Mouse (Mus musculus): ENCODE results near the gene Rassf2. TPM values are rescaled to one million over a fixed set of nuclear protein-coding genes. Genes with fewer than 3 reads are reported as not detected.

Gene Rassf2
- polyA plus RNA-seq, 1 experiment from 2014 or later: 23.4 TPM

GRCm38 (mm10) chr2:131961671-131962070, 68.4 kb downstream of the Rassf2 start:
- ATAC-seq (ENCODE audit: low read depth): no peak
- no peaks in the 10 kb centered on the region for H3K27me3 ChIP-seq
- H3K9me3 ChIP-seq: no peaks in the 10 kb centered on the region
- no peak overlapping the region for H3K4me2 ChIP-seq
- no peak overlapping the region for H3K9ac ChIP-seq
- WGBS: 72% methylated on average over 2 of the region's 2 CpGs
- no peaks in the 10 kb centered on the region for H3K4me1 ChIP-seq (replicated peaks)
- H3K27ac ChIP-seq (replicated peaks): no peak overlapping the region
- H3K36me3 ChIP-seq: no peaks in the 10 kb centered on the region
- H3K4me3 ChIP-seq: no peak overlapping the region

- 58% methylated on average over 9 of the region's 9 CpGs for WGBS
- ATAC-seq (ENCODE audit: low read depth): no peak
These were observed 72.3 kb downstream of the Rassf2 start for GRCm38 (mm10) chr2:131957731-131958222.

GRCm38 (mm10) chr2:131956336-131957256, 73.5 kb downstream of the Rassf2 start:
- 83% methylated on average over 7 of the region's 7 CpGs for WGBS
- ATAC-seq (ENCODE audit: low read depth): no peak
- H3K36me3 ChIP-seq: no peaks in the 10 kb centered on the region
- H3K4me3 ChIP-seq: no peak overlapping the region
- H3K9ac ChIP-seq: no peak overlapping the region
- peaks cover 34% of the 10 kb centered on the region for H3K27me3 ChIP-seq
- H3K27ac ChIP-seq (replicated peaks): no peak overlapping the region
- H3K9me3 ChIP-seq: no peaks in the 10 kb centered on the region
- no peak overlapping the region for H3K4me2 ChIP-seq
- peaks cover 14% of the 10 kb centered on the region for H3K4me1 ChIP-seq (replicated peaks)

More at GRCm38 (mm10) chr2:131957731-131958222, 72.3 kb downstream of the Rassf2 start:
- Histone ChIP-seq H3K4me3 (no peak overlapping the region), H3K27me3 (peaks cover 23% of the 10 kb centered on the region), H3K4me1 (replicated peaks) (peaks cover 10% of the 10 kb centered on the region), H3K9ac (no peak overlapping the region), H3K4me2 (no peak overlapping the region), H3K9me3 (no peaks in the 10 kb centered on the region), H3K27ac (replicated peaks) (no peak overlapping the region), H3K36me3 (no peaks in the 10 kb centered on the region)

GRCm38 (mm10) chr2:131955264-131955663, 74.8 kb downstream of the Rassf2 start:
- H3K9ac ChIP-seq: peak overlapping the region; percentile 31; the same call in 1 of the 2 replicates
- peaks cover 18% of the 10 kb centered on the region for H3K4me1 ChIP-seq (replicated peaks)
- WGBS: 3% methylated on average over 17 of the region's 17 CpGs
- no peaks in the 10 kb centered on the region for H3K9me3 ChIP-seq
- peaks cover 46% of the 10 kb centered on the region for H3K27me3 ChIP-seq
- H3K4me3 ChIP-seq: peak overlapping the region; percentile 40
- H3K4me2 ChIP-seq: peak overlapping the region; percentile 62
- no peaks in the 10 kb centered on the region for H3K36me3 ChIP-seq
- no peak overlapping the region for H3K27ac ChIP-seq (replicated peaks)
- peak; percentile 75 for ATAC-seq (ENCODE audit: low read depth)

- peaks cover 46% of the 10 kb centered on the region for H3K27me3 ChIP-seq
- 55% methylated on average over 9 of the region's 9 CpGs for WGBS
These were observed 75.2 kb downstream of the Rassf2 start for GRCm38 (mm10) chr2:131954835-131955234.

GRCm38 (mm10) chr2:131953711-131954110, 76.3 kb downstream of the Rassf2 start:
- Histone ChIP-seq H3K4me2 (peak overlapping the region; percentile 43), H3K27me3 (peaks cover 46% of the 10 kb centered on the region), H3K36me3 (no peaks in the 10 kb centered on the region), H3K4me3 (no peak overlapping the region), H3K9ac (no peak overlapping the region), H3K9me3 (no peaks in the 10 kb centered on the region), H3K27ac (replicated peaks) (no peak overlapping the region), H3K4me1 (replicated peaks) (peaks cover 18% of the 10 kb centered on the region)
- ATAC-seq (ENCODE audit: low read depth): no peak
- WGBS: 93% methylated on average over 4 of the region's 4 CpGs

More at GRCm38 (mm10) chr2:131954835-131955234, 75.2 kb downstream of the Rassf2 start:
- Histone ChIP-seq H3K27ac (replicated peaks) (no peak overlapping the region), H3K9ac (no peak overlapping the region), H3K4me2 (peak overlapping the region; percentile 62), H3K4me3 (peak overlapping the region; percentile 40), H3K9me3 (no peaks in the 10 kb centered on the region), H3K36me3 (no peaks in the 10 kb centered on the region), H3K4me1 (replicated peaks) (peaks cover 18% of the 10 kb centered on the region)
- ATAC-seq (ENCODE audit: low read depth): no peak; the same call in 1 of the 2 replicates

GRCm38 (mm10) chr2:131952961-131953538, 77.0 kb downstream of the Rassf2 start:
- Histone ChIP-seq H3K4me3 (peak overlapping the region; percentile 3; the same call in 1 of the 2 replicates), H3K27me3 (peaks cover 46% of the 10 kb centered on the region), H3K27ac (replicated peaks) (no peak overlapping the region), H3K4me1 (replicated peaks) (peaks cover 18% of the 10 kb centered on the region), H3K36me3 (no peaks in the 10 kb centered on the region), H3K9ac (0 out of 2 replicates have a peak overlapping the region, but pooled peaks have one; percentile 8), H3K4me2 (peak overlapping the region; percentile 43), H3K9me3 (no peaks in the 10 kb centered on the region)
- 12% methylated on average over 29 of the region's 29 CpGs for WGBS
- ATAC-seq (ENCODE audit: low read depth): no peak

GRCm38 (mm10) chr2:131952456-131952855, 77.6 kb downstream of the Rassf2 start:
- no peak for ATAC-seq (ENCODE audit: low read depth)
- H3K4me1 ChIP-seq (replicated peaks): peaks cover 18% of the 10 kb centered on the region
- H3K4me3 ChIP-seq: no peak overlapping the region
- H3K36me3 ChIP-seq: no peaks in the 10 kb centered on the region
- H3K9me3 ChIP-seq: no peaks in the 10 kb centered on the region
- no peak overlapping the region for H3K9ac ChIP-seq
- no peak overlapping the region for H3K27ac ChIP-seq (replicated peaks)
- peaks cover 46% of the 10 kb centered on the region for H3K27me3 ChIP-seq
- WGBS: 62% methylated on average over 2 of the region's 2 CpGs
- no peak overlapping the region for H3K4me2 ChIP-seq

- Histone ChIP-seq H3K4me1 (replicated peaks) (peaks cover 18% of the 10 kb centered on the region), H3K4me2 (no peak within 1 kb of the TSS), H3K9ac (no peak within 1 kb of the TSS), H3K27me3 (peaks cover 46% of the 10 kb centered on the region), H3K4me3 (no peak within 1 kb of the TSS), H3K9me3 (no peaks in the 10 kb centered on the region), H3K27ac (replicated peaks) (no peak within 1 kb of the TSS), H3K36me3 (no peaks in the 10 kb centered on the region)
- no peak for ATAC-seq (ENCODE audit: low read depth)
- 18% methylated on average over 11 of the region's 11 CpGs for WGBS
These were observed 79.4 kb downstream of the Rassf2 start, which contains the start of gene Prnd for GRCm38 (mm10) chr2:131950598-131951095. Gene Prnd, plus strand, starts transcription at chr2:131950861.

- ATAC-seq (ENCODE audit: low read depth): peak; percentile 40; the same call in 1 of the 2 replicates
- Histone ChIP-seq H3K36me3 (no peaks in the 10 kb centered on the region), H3K9me3 (no peaks in the 10 kb centered on the region), H3K9ac (no peak overlapping the region), H3K4me1 (replicated peaks) (peaks cover 18% of the 10 kb centered on the region), H3K4me3 (no peak overlapping the region), H3K27me3 (peaks cover 45% of the 10 kb centered on the region), H3K27ac (replicated peaks) (no peak overlapping the region), H3K4me2 (no peak overlapping the region)
- WGBS: 47% methylated on average over 9 of the region's 9 CpGs
These were observed 80.1 kb downstream of the Rassf2 start for GRCm38 (mm10) chr2:131949767-131950597.

- Histone ChIP-seq H3K4me2 (no peak overlapping the region), H3K9ac (no peak overlapping the region), H3K27me3 (peaks cover 36% of the 10 kb centered on the region), H3K27ac (replicated peaks) (no peak overlapping the region), H3K9me3 (no peaks in the 10 kb centered on the region), H3K36me3 (no peaks in the 10 kb centered on the region), H3K4me1 (replicated peaks) (peaks cover 18% of the 10 kb centered on the region), H3K4me3 (no peak overlapping the region)
- 79% methylated on average over 11 of the region's 11 CpGs for WGBS
- no peak for ATAC-seq (ENCODE audit: low read depth)
These were observed 81.0 kb downstream of the Rassf2 start for GRCm38 (mm10) chr2:131948916-131949639.

All from neural tube, embryonic 13.5 days (tissue).